Mouse (Mus musculus) heart, adult 2 months (tissue): ENCODE data around the gene Syt16.

ENCODE experiments used
- CTCF ChIP-seq: fragments of 200-600 bp; IDR thresholded peaks from 2 replicates; pipeline ENCODE4 v1.8.1; 2022; ENCODE audit warnings: antibody characterized with exemption, mild to moderate bottlenecking, moderate library complexity
- EP300 ChIP-seq: fragments of 200-500 bp; IDR thresholded peaks from 2 replicates; pipeline ENCODE4 v1.6.1; 2011; ENCODE audit warnings: low read depth, low read length, control low read depth; ENCODE audit not compliant: insufficient read depth
- POLR2A ChIP-seq: fragments of 200-500 bp; IDR thresholded peaks from 2 replicates; pipeline ENCODE4 v1.6.1; 2011; ENCODE audit warnings: mild to moderate bottlenecking, low read depth, low read length, control low read depth; ENCODE audit not compliant: insufficient read depth

DNA sequence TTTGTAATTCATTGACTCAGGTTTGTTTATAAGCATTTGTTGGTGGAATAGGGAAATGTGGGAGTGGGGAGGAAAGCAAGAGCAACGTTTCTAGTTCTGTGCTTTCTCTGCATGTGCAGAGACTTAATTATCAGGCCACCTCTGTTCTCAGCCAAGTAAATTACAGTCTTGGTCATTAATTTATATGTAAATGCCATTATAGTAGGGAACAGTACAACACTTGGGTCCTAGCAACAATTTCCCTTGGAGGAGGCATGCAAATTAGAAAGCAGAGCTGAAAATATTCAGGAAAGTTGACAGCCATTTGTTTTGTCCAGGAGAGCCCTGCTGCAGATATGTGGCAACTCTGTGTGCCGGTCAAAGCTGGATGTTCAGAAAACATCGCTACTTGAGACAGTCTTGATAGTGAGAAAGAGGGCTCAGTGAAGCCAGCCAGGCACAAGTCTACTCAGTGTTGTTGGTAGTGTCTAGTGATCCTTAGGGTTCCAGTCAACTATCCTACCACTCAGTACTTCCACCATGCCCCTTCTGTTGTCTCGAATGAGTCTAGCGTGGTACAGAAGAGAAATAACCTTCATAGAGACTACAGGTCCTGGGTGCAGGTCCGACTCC, 205.1 kb downstream of the Syt16 start:
- TF ChIP-seq CTCF (no peak), POLR2A (no peak), EP300 (no peak)
